ENCODE assay signal across 8 mouse cellular contexts in the genomic region with DNA sequence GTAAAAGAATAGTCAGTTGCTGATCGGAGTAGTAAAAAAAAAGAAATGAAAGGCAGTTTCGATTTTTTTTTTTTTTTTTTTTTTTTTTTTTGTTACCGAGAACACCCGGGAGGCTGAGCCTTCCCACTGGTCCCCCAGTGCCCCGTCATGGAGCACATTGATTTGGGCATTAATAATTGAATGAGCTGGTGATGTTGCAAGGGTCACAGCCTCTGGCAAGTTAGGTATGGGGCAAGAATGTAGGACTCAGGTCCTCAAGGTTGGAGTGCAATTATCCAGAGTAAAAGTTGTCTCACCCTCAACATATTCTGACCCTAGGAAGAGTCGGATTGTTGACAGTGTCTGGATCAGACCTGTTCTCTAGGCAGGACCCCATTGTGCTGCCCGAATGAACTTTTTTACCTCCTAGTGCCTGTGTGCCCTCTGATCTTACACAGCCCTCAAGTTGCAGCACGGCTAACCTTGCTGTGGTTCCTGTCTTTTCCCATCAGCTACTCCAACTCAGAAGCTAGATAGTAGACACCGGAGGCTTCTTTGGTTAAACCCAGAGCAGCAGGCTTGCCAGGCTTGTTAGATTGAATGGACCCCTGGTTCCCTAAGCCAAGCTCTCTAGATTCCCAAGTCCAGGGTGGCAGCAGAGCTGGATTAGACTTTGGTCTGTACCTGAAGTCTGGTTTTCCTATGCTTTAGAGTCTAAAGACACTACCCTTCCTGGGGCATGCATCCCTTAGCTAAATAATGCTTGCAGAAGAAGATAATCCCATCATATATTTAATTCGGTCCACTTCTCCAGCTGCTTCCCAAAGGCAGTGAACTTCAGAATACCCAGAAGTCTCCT. TPM values are rescaled to one million over a fixed set of nuclear protein-coding genes. Genes with fewer than 3 reads are reported as not detected.
A peak's percentile ranks its signal among the peaks of the same experiment; 100 is the strongest.
DNase-seq lines count a peak whose midpoint lies in the region; ATAC-seq and TF ChIP-seq lines count a peak whose summit lies in the region.

No protein-coding gene starts in this region.

- peaks cover 2% of the 10 kb centered on the region; the same call in 1 of the 2 replicates for H3K4me1 ChIP-seq in bone marrow macrophage, adult 2 months (ENCODE audit: control insufficient read depth, insufficient read depth, low read length)
- peaks cover 28% of the 10 kb centered on the region for H3K4me1 ChIP-seq in hindbrain, embryonic 16.5 days (ENCODE audit: control insufficient read depth, insufficient read depth, low read depth, low read length)
- peaks cover 16% of the 10 kb centered on the region for H3K4me1 ChIP-seq in midbrain, embryonic 11.5 days (ENCODE audit: control insufficient read depth, insufficient read depth, low read length)
- H3K4me1 ChIP-seq in thymus, adult 2 months (replicated peaks; ENCODE audit: control insufficient read depth, insufficient read depth, low read length), result no peaks in the 10 kb centered on the region

- H3K4me3 ChIP-seq in bone marrow macrophage, adult 2 months (ENCODE audit: insufficient read depth, low read length), result peak overlapping the region; percentile 67; the same call in 1 of the 2 replicates
- peak overlapping the region; percentile 64 for H3K4me3 ChIP-seq in hindbrain, embryonic 16.5 days (ENCODE audit: low read length)
- peak overlapping the region; percentile 56; the same call in 1 of the 2 replicates for H3K4me3 ChIP-seq in midbrain, embryonic 11.5 days (ENCODE audit: low read depth, low read length)
- no peak overlapping the region for H3K4me3 ChIP-seq in thymus, adult 2 months (ENCODE audit: control insufficient read depth, insufficient read depth, low read length)

- H3K4me2 ChIP-seq in hindbrain, embryonic 16.5 days (ENCODE audit: low read length), result peak overlapping the region; percentile 98
- H3K4me2 ChIP-seq in midbrain, embryonic 11.5 days, result peak overlapping the region; percentile 94

- 23% methylated on average over 10 of the region's 10 CpGs for WGBS in hindbrain, embryonic 16.5 days
- WGBS in midbrain, embryonic 11.5 days, result 20% methylated on average over 10 of the region's 10 CpGs
- whole genome bisulfite sequencing in thymus, adult 2 months, result 36% methylated on average over 10 of the region's 10 CpGs

- ATAC-seq in hindbrain, embryonic 16.5 days, result no peak
- no peak for ATAC-seq in midbrain, embryonic 11.5 days (ENCODE audit: low FRiP score)

- H3K27me3 ChIP-seq in hindbrain, embryonic 16.5 days (replicated peaks; ENCODE audit: control insufficient read depth, insufficient read depth, low read length), result peaks cover 24% of the 10 kb centered on the region
- H3K27me3 ChIP-seq in midbrain, embryonic 11.5 days (ENCODE audit: control insufficient read depth, insufficient read depth, low read length), result peaks cover 48% of the 10 kb centered on the region
- H3K27me3 ChIP-seq in thymus, adult 2 months (ENCODE audit: control insufficient read depth, insufficient read depth, low read length), result peaks cover 11% of the 10 kb centered on the region; the same call in 1 of the 2 replicates

- intact Hi-C loops in heart, postnatal 25 days (cut with DNase I), result loop anchor here (5.0 to 10.0 kb wide), 9 partner anchors 88 to 587 kb away; no protein-coding TSS in a partner anchor

- no peak for TF ChIP-seq POLR2A in bone marrow macrophage, adult 2 months (IDR thresholded peaks at IDR 0.05; ENCODE audit: borderline replicate concordance, low read depth, low read length)
- no peak for TF ChIP-seq POLR2A in thymus, adult 2 months (IDR thresholded peaks at IDR 0.05; ENCODE audit: control insufficient read depth, extremely low read depth, insufficient read depth, low read length, poor library complexity)

- no peaks in the 10 kb centered on the region for H3K36me3 ChIP-seq in hindbrain, embryonic 16.5 days (ENCODE audit: control insufficient read depth, insufficient read depth, low read length)
- H3K36me3 ChIP-seq in midbrain, embryonic 11.5 days (ENCODE audit: control insufficient read depth, insufficient read depth, low read length), result no peaks in the 10 kb centered on the region
- no peaks in the 10 kb centered on the region for H3K36me3 ChIP-seq in thymus, adult 2 months (ENCODE audit: control insufficient read depth, insufficient read depth, low read length)

- no peak overlapping the region for H3K9ac ChIP-seq in hindbrain, embryonic 16.5 days (ENCODE audit: low read depth, low read length)
- H3K9ac ChIP-seq in midbrain, embryonic 11.5 days (ENCODE audit: low read length), result no peak overlapping the region

- H3K27ac ChIP-seq in bone marrow macrophage, adult 2 months (ENCODE audit: insufficient read depth, low read depth, low read length), result no peak overlapping the region
- H3K27ac ChIP-seq in hindbrain, embryonic 16.5 days (ENCODE audit: low read depth, low read length), result no peak overlapping the region
- no peak overlapping the region for H3K27ac ChIP-seq in midbrain, embryonic 11.5 days (ENCODE audit: low read depth, low read length)
- no peak overlapping the region for H3K27ac ChIP-seq in thymus, adult 2 months (ENCODE audit: control insufficient read depth, insufficient read depth, low read length)

- no peak for TF ChIP-seq CTCF in bone marrow macrophage, adult 2 months (IDR thresholded peaks at IDR 0.05; ENCODE audit: low read depth, low read length)
- TF ChIP-seq CTCF in thymus, adult 2 months (IDR thresholded peaks at IDR 0.05; ENCODE audit: borderline replicate concordance, control insufficient read depth, extremely low read depth, insufficient read depth, low read length, poor library complexity), result no peak

- H3K9me3 ChIP-seq in hindbrain, embryonic 16.5 days (ENCODE audit: control insufficient read depth, low read length), result no peaks in the 10 kb centered on the region
- no peaks in the 10 kb centered on the region for H3K9me3 ChIP-seq in midbrain, embryonic 11.5 days (ENCODE audit: control insufficient read depth, low read length)

- peak; percentile 75 for DNase-seq in heart, adult 11 months
- no peak for DNase-seq in heart, postnatal 25 days (ENCODE audit: low spot score)
- DNase-seq in midbrain, embryonic 11.5 days (ENCODE audit: low spot score, missing footprints), result peak; percentile 88
- DNase-seq in thymus, postnatal 25 days, result no peak
- no peak for DNase-seq in cerebellum, adult 11 months
- no peak for DNase-seq in thymus, adult 2 months

RNA-seq across cellular contexts. Expression of a gene that starts 1.8 kb away (rescaled TPM):
- total RNA-seq in heart, postnatal 25 days (2021), result 100 to 1,000 TPM in 1 of 2 experiments, 10 to 100 TPM in 1; 90.4 to 120 TPM
- polyA plus RNA-seq in bone marrow macrophage, adult 2 months (2012; ENCODE audit: insufficient read depth, insufficient read length, missing spikeins), result 1.0 and 1.6 TPM in 2 replicates
- polyA plus RNA-seq in hindbrain, embryonic 16.5 days (2015; fragmentation: Nextera tagmentation; extraction: Ambion mirVana), result 71.7 and 89.4 TPM in 2 replicates
- polyA plus RNA-seq in midbrain, embryonic 11.5 days (2014; fragmentation: Nextera tagmentation; extraction: Ambion mirVana), result 70.9 and 79.2 TPM in 2 replicates
- polyA plus RNA-seq in thymus, adult 2 months (2012; rRNA removed), result 257 and 311 TPM in 2 replicates

Comparison
In these comparisons a context has a peak if more than half of its experiments do, and no peak if none do; other contexts are left out.
1. DNase-seq: peak in heart, adult 11 months (single experiment) and midbrain, embryonic 11.5 days (single experiment); none in heart, postnatal 25 days (single experiment), thymus, postnatal 25 days (single experiment), cerebellum, adult 11 months (single experiment) and thymus, adult 2 months (single experiment).
2. RNA of a gene that starts 1.8 kb away (polyA plus RNA-seq): 257 to 311 TPM in thymus, adult 2 months, 71.7 to 89.4 TPM in hindbrain, embryonic 16.5 days and 70.9 to 79.2 TPM in midbrain, embryonic 11.5 days; 1.0 to 1.6 TPM in bone marrow macrophage, adult 2 months; every median in the first group is over 10 times any median in the second.